Mouse (Mus musculus) megakaryocyte, embryonic 14.5 days (primary cell): Measurements from ENCODE around the gene Sema4d.

Experiments used
- FLI1 ChIP-seq: IDR thresholded peaks from 2 replicates; pipeline ENCODE4 v1.6.1; 2012; ENCODE audit warnings: low read length, inconsistent platforms, mixed read lengths
- GATA1 ChIP-seq: IDR thresholded peaks from 3 replicates; pipeline ENCODE4 v1.6.1; 2012; ENCODE audit warnings: mixed read lengths, low read length, inconsistent platforms, borderline replicate concordance

DNA sequence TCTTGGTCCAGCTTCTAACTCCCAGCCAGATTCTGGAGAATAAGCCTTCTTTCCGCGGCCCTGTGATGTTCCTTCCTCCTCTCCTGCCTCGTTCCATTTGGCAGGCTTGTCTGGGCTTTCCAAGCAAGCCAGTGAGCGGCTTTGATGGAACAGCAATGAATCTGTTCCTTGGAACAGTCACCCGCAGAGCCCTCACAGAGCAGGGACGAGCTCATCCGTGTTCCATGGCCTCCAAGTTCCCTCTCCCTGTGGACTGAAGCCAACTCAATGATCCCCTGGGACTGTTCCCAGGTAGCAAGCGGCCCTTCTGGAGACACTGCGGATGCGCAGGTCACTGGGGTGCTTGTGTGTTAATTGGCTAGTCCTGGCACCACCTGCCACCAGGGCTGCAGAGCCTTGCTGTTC lies 21.7 kb downstream of the Sema4d start:
- TF ChIP-seq GATA1 (no peak), FLI1 (no peak)
